9 mouse cellular contexts compared by ENCODE assay signal in genomic region chr6:94717705-94718489, GRCm38 (mm10). TPM values are rescaled to one million over a fixed set of nuclear protein-coding genes. Genes with fewer than 3 reads are reported as not detected.
DNase-seq lines count a peak whose midpoint lies in the region; ATAC-seq lines count a peak whose summit lies in the region.
"Had no signal": no experiment of that assay in that cellular context is flagged by ENCODE, and none has a peak within 500 bp of the region (broad histone marks: within the 10 kb centered on the region; RNA-seq: fewer than 3 reads in every experiment).

No protein-coding gene starts in this region.

- no peaks in the 10 kb centered on the region for H3K36me3 ChIP-seq in forebrain, embryonic 13.5 days (ENCODE audit: poor library complexity, severe bottlenecking)
- H3K36me3 ChIP-seq in forebrain, embryonic 11.5 days (ENCODE audit: control insufficient read depth, insufficient read depth, low read length) = no peaks in the 10 kb centered on the region
- H3K36me3 ChIP-seq in heart, embryonic 13.5 days = no peaks in the 10 kb centered on the region
- no peaks in the 10 kb centered on the region for H3K36me3 ChIP-seq in stomach, embryonic 15.5 days

- H3K27me3 ChIP-seq in forebrain, embryonic 13.5 days = no peaks in the 10 kb centered on the region
- no peaks in the 10 kb centered on the region for H3K27me3 ChIP-seq in forebrain, embryonic 11.5 days (ENCODE audit: control insufficient read depth, insufficient read depth, low read length)
- no peaks in the 10 kb centered on the region for H3K27me3 ChIP-seq in heart, embryonic 13.5 days (replicated peaks)
- H3K27me3 ChIP-seq in stomach, embryonic 15.5 days (replicated peaks) = no peaks in the 10 kb centered on the region

- H3K9ac ChIP-seq in forebrain, embryonic 13.5 days = no peak overlapping the region
- no peak overlapping the region for H3K9ac ChIP-seq in forebrain, embryonic 11.5 days (ENCODE audit: low read length)
- H3K9ac ChIP-seq in heart, embryonic 13.5 days = no peak overlapping the region
- H3K9ac ChIP-seq in stomach, embryonic 15.5 days = no peak overlapping the region
- H3K9ac ChIP-seq: liver, embryonic 14.5 days had no signal

- H3K4me1 ChIP-seq in forebrain, embryonic 13.5 days = peaks cover 24% of the 10 kb centered on the region
- H3K4me1 ChIP-seq in forebrain, embryonic 11.5 days (replicated peaks; ENCODE audit: control insufficient read depth, insufficient read depth, low read length) = peaks cover 3% of the 10 kb centered on the region; the same call in 1 of the 2 replicates
- H3K4me1 ChIP-seq in heart, embryonic 13.5 days = peaks cover 16% of the 10 kb centered on the region
- H3K4me1 ChIP-seq in stomach, embryonic 15.5 days = peaks cover 10% of the 10 kb centered on the region

- no peak for DNase-seq in forebrain, embryonic 11.5 days (ENCODE audit: low spot score)
- DNase-seq in NIH3T3 (ENCODE audit: low read depth) = peak; percentile 92
- peak; percentile 18 for DNase-seq in layer of hippocampus, adult 9-11 months
- no peak for DNase-seq in thymus, postnatal 10 days (ENCODE audit: low spot score in 2 of 2)
- no peak for DNase-seq in thymus, postnatal 14 days

- no peak overlapping the region for H3K27ac ChIP-seq in forebrain, embryonic 13.5 days
- H3K27ac ChIP-seq in forebrain, embryonic 11.5 days (ENCODE audit: low read depth, low read length) = no peak overlapping the region
- H3K27ac ChIP-seq in heart, embryonic 13.5 days (replicated peaks) = peak overlapping the region; percentile 51
- peak overlapping the region; percentile 81; the same call in 1 of the 2 replicates for H3K27ac ChIP-seq in stomach, embryonic 15.5 days
- H3K27ac ChIP-seq: liver, embryonic 14.5 days had no signal

- WGBS in forebrain, embryonic 13.5 days = 58% methylated on average over 7 of the region's 7 CpGs
- 76% methylated on average over 7 of the region's 7 CpGs for WGBS in forebrain, embryonic 11.5 days
- WGBS in heart, embryonic 13.5 days = 56% methylated on average over 7 of the region's 7 CpGs
- WGBS in stomach, embryonic 15.5 days = 47% methylated on average over 7 of the region's 7 CpGs

- peak; percentile 67 for ATAC-seq in forebrain, embryonic 13.5 days
- ATAC-seq in forebrain, embryonic 11.5 days (replicated peaks; ENCODE audit: low FRiP score) = no peak; the same call in 1 of the 2 replicates
- ATAC-seq in heart, embryonic 13.5 days (ENCODE audit: extremely low read depth, insufficient number of reproducible peaks, low FRiP score, low TSS enrichment) = no peak
- ATAC-seq in stomach, embryonic 15.5 days (ENCODE audit: insufficient read depth, low FRiP score, low read depth) = peak; percentile 74

- no peak overlapping the region for H3K4me2 ChIP-seq in forebrain, embryonic 13.5 days
- no peak overlapping the region for H3K4me2 ChIP-seq in forebrain, embryonic 11.5 days (ENCODE audit: low read depth, low read length, severe bottlenecking)
- H3K4me2 ChIP-seq in heart, embryonic 13.5 days = no peak overlapping the region
- H3K4me2 ChIP-seq in stomach, embryonic 15.5 days = no peak overlapping the region

- H3K9me3 ChIP-seq in forebrain, embryonic 13.5 days (replicated peaks) = no peaks in the 10 kb centered on the region
- no peaks in the 10 kb centered on the region for H3K9me3 ChIP-seq in forebrain, embryonic 11.5 days (ENCODE audit: control insufficient read depth, low read length)
- H3K9me3 ChIP-seq in heart, embryonic 13.5 days = no peaks in the 10 kb centered on the region
- no peaks in the 10 kb centered on the region for H3K9me3 ChIP-seq in stomach, embryonic 15.5 days

- no peak overlapping the region for H3K4me3 ChIP-seq in forebrain, embryonic 13.5 days
- no peak overlapping the region for H3K4me3 ChIP-seq in forebrain, embryonic 11.5 days (ENCODE audit: low read depth, low read length)
- H3K4me3 ChIP-seq in heart, embryonic 13.5 days = no peak overlapping the region
- no peak overlapping the region for H3K4me3 ChIP-seq in stomach, embryonic 15.5 days (replicated peaks)

RNA-seq across cellular contexts. Expression of gene Lrig1, which starts 17.9 kb away (rescaled TPM):
- 6.4 and 7.6 TPM in 2 replicates for polyA plus RNA-seq in forebrain, embryonic 13.5 days (2015; fragmentation: Nextera tagmentation; extraction: Ambion mirVana)
- polyA plus RNA-seq in forebrain, embryonic 11.5 days (2014; fragmentation: Nextera tagmentation; extraction: Ambion mirVana) = 21.7 and 25.2 TPM in 2 replicates
- polyA plus RNA-seq in heart, embryonic 13.5 days (2015; fragmentation: Nextera tagmentation; extraction: Ambion mirVana) = 8.1 and 8.3 TPM in 2 replicates
- polyA plus RNA-seq in stomach, embryonic 15.5 days (2015; fragmentation: Nextera tagmentation; extraction: Ambion mirVana) = 25.7 TPM in 2 replicates

Comparison
In these comparisons a context has a peak if more than half of its experiments do, and no peak if none do; other contexts are left out.
1. ATAC-seq: peak in forebrain, embryonic 13.5 days (single experiment) and stomach, embryonic 15.5 days (single experiment); none in forebrain, embryonic 11.5 days (single experiment) and heart, embryonic 13.5 days (single experiment).
2. H3K27ac ChIP-seq: peak in heart, embryonic 13.5 days (single experiment) and stomach, embryonic 15.5 days (single experiment); none in forebrain, embryonic 13.5 days (single experiment) and forebrain, embryonic 11.5 days (single experiment).
3. DNase-seq: peak in NIH3T3 (single experiment) and layer of hippocampus, adult 9-11 months (single experiment); none in forebrain, embryonic 11.5 days (single experiment), thymus, postnatal 10 days (0 of 2) and thymus, postnatal 14 days (single experiment).